21 mouse cellular contexts compared by ENCODE assay signal in the genomic region with DNA sequence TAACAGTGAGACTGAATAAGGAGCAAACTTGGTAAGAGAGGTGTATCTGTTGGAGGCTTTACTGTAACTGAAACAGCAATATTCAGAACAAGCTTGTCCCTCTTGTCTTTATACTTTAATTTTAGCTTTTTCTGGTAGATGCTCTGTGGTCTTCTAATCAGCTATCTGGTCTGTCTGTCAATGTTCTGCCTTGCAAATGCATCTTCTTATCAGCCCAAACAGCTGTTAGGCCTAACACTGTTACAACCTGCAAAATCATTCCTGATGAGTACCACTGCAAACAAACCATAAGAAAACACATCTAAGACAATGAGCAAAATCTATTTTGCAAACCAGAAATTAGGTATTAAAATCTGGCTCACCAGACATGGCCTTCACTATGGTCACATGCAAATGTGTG.
A peak's percentile ranks its signal among the peaks of the same experiment; 100 is the strongest.
DNase-seq lines count a peak whose midpoint lies in the region; ATAC-seq and TF ChIP-seq lines count a peak whose summit lies in the region.
"Had no signal": no experiment of that assay in that cellular context is flagged by ENCODE, and none has a peak within 500 bp of the region (broad histone marks: within the 10 kb centered on the region; RNA-seq: fewer than 3 reads in every experiment).

No protein-coding gene starts in this region.

- H3K36me3 ChIP-seq in heart, embryonic 11.5 days (ENCODE audit: control insufficient read depth, insufficient read depth, low read length): no peaks in the 10 kb centered on the region
- 0 out of 2 replicates have a peak, but pooled peaks cover 4% of the 10 kb centered on the region for H3K36me3 ChIP-seq in stomach, embryonic 15.5 days
- no peaks in the 10 kb centered on the region for H3K36me3 ChIP-seq in stomach, postnatal 0 days (ENCODE audit: control insufficient read depth, insufficient read depth, low read length)
- peaks cover 9% of the 10 kb centered on the region; the same call in 1 of the 2 replicates for H3K36me3 ChIP-seq in liver, embryonic 13.5 days
- H3K36me3 ChIP-seq: hindbrain, embryonic 12.5 days; neural tube, embryonic 12.5 days had no signal

- no peaks in the 10 kb centered on the region for H3K27me3 ChIP-seq in heart, embryonic 11.5 days (ENCODE audit: control insufficient read depth, insufficient read depth, low read length)
- H3K27me3 ChIP-seq in stomach, embryonic 15.5 days (replicated peaks): no peaks in the 10 kb centered on the region
- H3K27me3 ChIP-seq in stomach, postnatal 0 days (ENCODE audit: control insufficient read depth, insufficient read depth, low read length): no peaks in the 10 kb centered on the region
- H3K27me3 ChIP-seq in liver, embryonic 13.5 days: no peaks in the 10 kb centered on the region
- H3K27me3 ChIP-seq: heart, embryonic 15.5 days; hindbrain, embryonic 12.5 days; midbrain, embryonic 12.5 days; neural tube, embryonic 12.5 days had no signal

- intact Hi-C loops in heart, postnatal 25 days (cut with DNase I): no loop called here

- no peaks in the 10 kb centered on the region for H3K9me3 ChIP-seq in heart, embryonic 11.5 days (replicated peaks; ENCODE audit: control insufficient read depth, low read length)
- H3K9me3 ChIP-seq in stomach, embryonic 15.5 days: no peaks in the 10 kb centered on the region
- no peaks in the 10 kb centered on the region for H3K9me3 ChIP-seq in stomach, postnatal 0 days (ENCODE audit: control insufficient read depth, low read length)
- H3K9me3 ChIP-seq in liver, embryonic 13.5 days (replicated peaks): no peaks in the 10 kb centered on the region
- H3K9me3 ChIP-seq: heart, embryonic 15.5 days; hindbrain, embryonic 12.5 days; midbrain, embryonic 12.5 days; neural tube, embryonic 12.5 days had no signal

- H3K4me1 ChIP-seq in heart, embryonic 11.5 days (ENCODE audit: control insufficient read depth, insufficient read depth, low read length): peaks cover 8% of the 10 kb centered on the region
- no peaks in the 10 kb centered on the region for H3K4me1 ChIP-seq in stomach, embryonic 15.5 days
- no peaks in the 10 kb centered on the region for H3K4me1 ChIP-seq in stomach, postnatal 0 days (replicated peaks; ENCODE audit: control insufficient read depth, insufficient read depth)
- peaks cover 88% of the 10 kb centered on the region for H3K4me1 ChIP-seq in liver, embryonic 13.5 days (replicated peaks)
- H3K4me1 ChIP-seq: neural tube, embryonic 12.5 days had no signal

- no peak for TF ChIP-seq CTCF in stomach, postnatal 0 days (IDR thresholded peaks at IDR 0.05; ENCODE audit: low read depth)

- TF ChIP-seq EP300 in stomach, postnatal 0 days (optimal IDR thresholded peaks at IDR 0.05): no peak

- DNase-seq in heart, postnatal 25 days (ENCODE audit: low spot score): no peak
- no peak for DNase-seq in stomach, postnatal 0 days (ENCODE audit: low spot score)
- DNase-seq in liver, embryonic 13.5 days: peak; percentile 53
- DNase-seq in cerebellum, adult 9-11 months: no peak
- DNase-seq in lung, postnatal 25 days (ENCODE audit: low spot score): no peak
- no peak for DNase-seq in spleen, postnatal 14 days (ENCODE audit: low spot score in 2 of 2)
- DNase-seq: cerebellum, postnatal 14 days; embryo, embryonic 11 days; gastrocnemius, adult 2 months; kidney, postnatal 10 days; left cerebral cortex, postnatal 4 days; lung, postnatal 14 days; thymus, adult 2 months had no signal

- no peak overlapping the region for H3K9ac ChIP-seq in heart, embryonic 11.5 days (ENCODE audit: low read depth, low read length)
- H3K9ac ChIP-seq in stomach, embryonic 15.5 days: no peak overlapping the region
- no peak overlapping the region for H3K9ac ChIP-seq in stomach, postnatal 0 days (ENCODE audit: low read length)
- peak overlapping the region; percentile 61 for H3K9ac ChIP-seq in liver, embryonic 13.5 days
- H3K9ac ChIP-seq: heart, embryonic 15.5 days; hindbrain, embryonic 12.5 days; midbrain, embryonic 12.5 days; neural tube, embryonic 12.5 days had no signal

- 0 out of 2 replicates have a peak overlapping the region, but pooled peaks have one; percentile 46 for H3K27ac ChIP-seq in heart, embryonic 11.5 days (ENCODE audit: low read depth, low read length)
- H3K27ac ChIP-seq in stomach, embryonic 15.5 days: no peak overlapping the region
- H3K27ac ChIP-seq in stomach, postnatal 0 days (replicated peaks): no peak overlapping the region
- peak overlapping the region; percentile 96 for H3K27ac ChIP-seq in liver, embryonic 13.5 days
- H3K27ac ChIP-seq: heart, embryonic 15.5 days; hindbrain, embryonic 12.5 days; midbrain, embryonic 12.5 days; neural tube, embryonic 12.5 days had no signal

- no peak for ATAC-seq in heart, embryonic 11.5 days (replicated peaks; ENCODE audit: insufficient number of reproducible peaks, low FRiP score, low TSS enrichment)
- peak; percentile 75; the same call in 1 of the 2 replicates for ATAC-seq in stomach, embryonic 15.5 days (ENCODE audit: insufficient read depth, low FRiP score, low read depth)
- no peak for ATAC-seq in stomach, postnatal 0 days (ENCODE audit: low FRiP score, low TSS enrichment)
- peak; percentile 85 for ATAC-seq in liver, embryonic 13.5 days (ENCODE audit: low read depth)
- ATAC-seq: CD4-positive, CD25-positive, alpha-beta regulatory T cell, adult 4 months; inflammation-experienced regulatory T-cells, adult 6 months had no signal

- H3K4me2 ChIP-seq in heart, embryonic 11.5 days: peak overlapping the region; percentile 27; the same call in 1 of the 2 replicates
- H3K4me2 ChIP-seq in stomach, embryonic 15.5 days: no peak overlapping the region
- H3K4me2 ChIP-seq in stomach, postnatal 0 days (replicated peaks; ENCODE audit: low read depth): no peak overlapping the region
- H3K4me2 ChIP-seq in liver, embryonic 13.5 days: peak overlapping the region; percentile 60
- H3K4me2 ChIP-seq: heart, embryonic 15.5 days; hindbrain, embryonic 12.5 days; midbrain, embryonic 12.5 days; neural tube, embryonic 12.5 days had no signal

- no peak overlapping the region for H3K4me3 ChIP-seq in heart, embryonic 11.5 days (ENCODE audit: low read depth, low read length)
- H3K4me3 ChIP-seq in stomach, embryonic 15.5 days (replicated peaks): no peak overlapping the region
- H3K4me3 ChIP-seq in stomach, postnatal 0 days (ENCODE audit: low read depth, low read length): no peak overlapping the region
- H3K4me3 ChIP-seq in liver, embryonic 13.5 days (replicated peaks): peak overlapping the region; percentile 24
- H3K4me3 ChIP-seq: gastrocnemius, adult 2 months; heart, embryonic 15.5 days; hindbrain, embryonic 12.5 days; midbrain, embryonic 12.5 days; neural tube, embryonic 12.5 days had no signal

Comparison
In these comparisons a context has a peak if more than half of its experiments do, and no peak if none do; other contexts are left out.
1. ATAC-seq: peak in stomach, embryonic 15.5 days (single experiment) and liver, embryonic 13.5 days (single experiment); none in heart, embryonic 11.5 days (single experiment) and stomach, postnatal 0 days (single experiment).
2. H3K27ac ChIP-seq: peak in heart, embryonic 11.5 days (single experiment) and liver, embryonic 13.5 days (single experiment); none in stomach, embryonic 15.5 days (single experiment) and stomach, postnatal 0 days (single experiment).
3. H3K4me2 ChIP-seq: peak in heart, embryonic 11.5 days (single experiment) and liver, embryonic 13.5 days (single experiment); none in stomach, embryonic 15.5 days (single experiment) and stomach, postnatal 0 days (single experiment).